Mouse (Mus musculus): ENCODE measurements around the gene H2afb1. TPM values are rescaled to one million over a fixed set of nuclear protein-coding genes. Genes with fewer than 3 reads are reported as not detected.
"Not testable (repeated sequence)": the region's sequence is repeated elsewhere in the genome, so short reads cannot be mapped to it uniquely, and the experiment has no call there.

The H2afb1 gene
- total RNA-seq (2017): not detected in 2 replicates

- not testable (repeated sequence) for ATAC-seq (ENCODE audit: extremely low read depth, insufficient number of reproducible peaks, low FRiP score, poor library complexity, severe bottlenecking)
These were observed at the start of gene H2afb1 for GRCm38 (mm10) chrX:117014457-117014856. TSS of gene H2afb1 (plus strand) at chrX:117014757.

- ATAC-seq (ENCODE audit: extremely low read depth, insufficient number of reproducible peaks, low FRiP score, poor library complexity, severe bottlenecking): no peak
These were observed 21.5 kb downstream of the H2afb1 start for GRCm38 (mm10) chrX:117036085-117036484.
